Mouse (Mus musculus) kidney, adult 2 months (tissue): ENCODE measurements around the gene Echs1. TPM values are rescaled to one million over a fixed set of nuclear protein-coding genes. Genes with fewer than 3 reads are reported as not detected.

Experiments used
- DNase-seq: peaks from one replicate; pipeline ENCODE4 v3.0.0; 2021
- H3K27ac ChIP-seq: fragments of 200-500 bp; 2 replicates; pipeline ENCODE4 v1.5.1; 2012; ENCODE audit warnings: low read depth, low read length, control low read depth, inconsistent platforms; ENCODE audit not compliant: insufficient read depth
- H3K27me3 ChIP-seq: fragments of 200-500 bp; replicated peaks from 2 replicates; pipeline ENCODE4 v1.6.1; 2012; ENCODE audit warnings: mild to moderate bottlenecking, moderate library complexity, low read length, inconsistent platforms; ENCODE audit not compliant: control insufficient read depth, insufficient read depth
- H3K36me3 ChIP-seq: fragments of 200-500 bp; 2 replicates; pipeline ENCODE4 v1.6.1; 2012; ENCODE audit warnings: mild to moderate bottlenecking, moderate library complexity, low read length, inconsistent platforms; ENCODE audit not compliant: control insufficient read depth, insufficient read depth
- H3K4me1 ChIP-seq: fragments of 200-500 bp; 2 replicates; pipeline ENCODE4 v1.6.1; 2011; ENCODE audit warnings: low read length; ENCODE audit not compliant: control insufficient read depth, insufficient read depth
- H3K4me3 ChIP-seq: fragments of 200-500 bp; 2 replicates; pipeline ENCODE4 v1.5.1; 2011; ENCODE audit warnings: mild to moderate bottlenecking, low read depth, low read length, control low read depth; ENCODE audit not compliant: insufficient read depth
- CTCF ChIP-seq: fragments of 200-500 bp; conservative IDR thresholded peaks from 2 replicates; pipeline ENCODE4 v1.5.1; 2011; ENCODE audit warnings: low read depth, mild to moderate bottlenecking, control low read depth, low read length, moderate library complexity, mixed read lengths; ENCODE audit not compliant: insufficient read depth, insufficient read length
- POLR2A ChIP-seq: fragments of 200-500 bp; IDR thresholded peaks from one replicate; pipeline ENCODE4 v1.6.1; 2011; ENCODE audit warnings: low read depth, low read length, control low read depth
- WGBS: fragments of 180-500 bp; shearing (Covaris S2); methylation state at CpG from one replicate; pipeline ENCODE4 v1.1.7; 2018; 5-methylcytosine and 5-hydroxymethylcytosine counted together
- polyA plus RNA-seq: library from polyadenylated mRNA; depleted of rRNA; stranded (reverse); fragments of >200 nt; gene quantifications from 2 replicates; pipeline ENCODE4 v1.2.3, GENCODE M21; 2012

Echs1 gene
- polyA plus RNA-seq, 1 experiment = 381 TPM

GRCm38 (mm10) chr7:140111943-140112342 is 4.3 kb downstream of the Echs1 start:
- no peak overlapping the region for H3K4me3 ChIP-seq
- TF ChIP-seq CTCF (no peak), POLR2A (no peak)
- no peak overlapping the region for H3K27ac ChIP-seq
- H3K36me3 ChIP-seq = no peaks in the 10 kb centered on the region; the same call in 1 of the 2 replicates
- no peaks in the 10 kb centered on the region for H3K27me3 ChIP-seq
- 65% methylated on average over 3 of the region's 3 CpGs for WGBS
- DNase-seq = no peak
- H3K4me1 ChIP-seq = no peaks in the 10 kb centered on the region

- TF ChIP-seq POLR2A = no peak
- no peak for TF ChIP-seq CTCF
- WGBS = 64% methylated on average over 4 of the region's 4 CpGs
- no peak for DNase-seq
- Histone ChIP-seq H3K4me1 (peaks cover 3% of the 10 kb centered on the region), H3K27me3 (no peaks in the 10 kb centered on the region), H3K27ac (no peak overlapping the region), H3K4me3 (no peak overlapping the region), H3K36me3 (no peaks in the 10 kb centered on the region)
These were observed 12.3 kb downstream of the Echs1 start for GRCm38 (mm10) chr7:140104009-140104408.

GRCm38 (mm10) chr7:140101993-140102860 is 14.0 kb downstream of the Echs1 start, which contains the start of gene Fuom:
Gene Fuom (minus strand): TSS chr7:140102441.
- under 1% methylated on average over 30 of the region's 30 CpGs for WGBS
- H3K4me3 ChIP-seq = peak within 1 kb of the TSS; percentile 52
- H3K27ac ChIP-seq = peak within 1 kb of the TSS; percentile 74
- DNase-seq = peak; percentile 95
- H3K4me1 ChIP-seq = peaks cover 3% of the 10 kb centered on the region
- no peaks in the 10 kb centered on the region for H3K27me3 ChIP-seq
- H3K36me3 ChIP-seq = no peaks in the 10 kb centered on the region
- TF ChIP-seq CTCF (no peak), POLR2A (peak; percentile 57)

- H3K36me3 ChIP-seq = no peaks in the 10 kb centered on the region
- 66% methylated on average over 10 of the region's 10 CpGs for WGBS
- H3K27ac ChIP-seq = peak overlapping the region; percentile 74; the same call in 1 of the 2 replicates
- no peaks in the 10 kb centered on the region for H3K27me3 ChIP-seq
- no peak for DNase-seq
- H3K4me3 ChIP-seq = peak overlapping the region; percentile 52
- TF ChIP-seq CTCF = no peak
- TF ChIP-seq POLR2A = no peak
- peaks cover 3% of the 10 kb centered on the region for H3K4me1 ChIP-seq
These were observed 14.8 kb downstream of the Echs1 start for GRCm38 (mm10) chr7:140101498-140101897.

GRCm38 (mm10) chr7:140098466-140098865 is 17.8 kb downstream of the Echs1 start:
- Histone ChIP-seq H3K27ac (no peak overlapping the region), H3K36me3 (no peaks in the 10 kb centered on the region), H3K27me3 (no peaks in the 10 kb centered on the region), H3K4me3 (no peak overlapping the region), H3K4me1 (peaks cover 20% of the 10 kb centered on the region)
- 93% methylated on average over 1 of the region's 1 CpGs for WGBS
- TF ChIP-seq POLR2A (no peak), CTCF (no peak)
- no peak for DNase-seq

GRCm38 (mm10) chr7:140096055-140096454 is 20.2 kb downstream of the Echs1 start:
- Histone ChIP-seq H3K27me3 (no peaks in the 10 kb centered on the region), H3K4me1 (peaks cover 16% of the 10 kb centered on the region), H3K27ac (no peak overlapping the region), H3K4me3 (no peak overlapping the region), H3K36me3 (no peaks in the 10 kb centered on the region)
- no peak for DNase-seq
- TF ChIP-seq CTCF (no peak), POLR2A (no peak)

GRCm38 (mm10) chr7:140095556-140095955 is 20.7 kb downstream of the Echs1 start:
- no peak for TF ChIP-seq CTCF
- TF ChIP-seq POLR2A = no peak
- DNase-seq = peak; percentile 92
- Histone ChIP-seq H3K27ac (no peak overlapping the region), H3K4me3 (no peak overlapping the region), H3K4me1 (peaks cover 16% of the 10 kb centered on the region), H3K27me3 (no peaks in the 10 kb centered on the region), H3K36me3 (no peaks in the 10 kb centered on the region)
- WGBS = 12% methylated on average over 1 of the region's 1 CpGs
